Mouse (Mus musculus): ENCODE results near the gene Cnp.
"Not testable (repeated sequence)": the region's sequence is repeated elsewhere in the genome, so short reads cannot be mapped to it uniquely, and the experiment has no call there.

Cnp gene

DNA sequence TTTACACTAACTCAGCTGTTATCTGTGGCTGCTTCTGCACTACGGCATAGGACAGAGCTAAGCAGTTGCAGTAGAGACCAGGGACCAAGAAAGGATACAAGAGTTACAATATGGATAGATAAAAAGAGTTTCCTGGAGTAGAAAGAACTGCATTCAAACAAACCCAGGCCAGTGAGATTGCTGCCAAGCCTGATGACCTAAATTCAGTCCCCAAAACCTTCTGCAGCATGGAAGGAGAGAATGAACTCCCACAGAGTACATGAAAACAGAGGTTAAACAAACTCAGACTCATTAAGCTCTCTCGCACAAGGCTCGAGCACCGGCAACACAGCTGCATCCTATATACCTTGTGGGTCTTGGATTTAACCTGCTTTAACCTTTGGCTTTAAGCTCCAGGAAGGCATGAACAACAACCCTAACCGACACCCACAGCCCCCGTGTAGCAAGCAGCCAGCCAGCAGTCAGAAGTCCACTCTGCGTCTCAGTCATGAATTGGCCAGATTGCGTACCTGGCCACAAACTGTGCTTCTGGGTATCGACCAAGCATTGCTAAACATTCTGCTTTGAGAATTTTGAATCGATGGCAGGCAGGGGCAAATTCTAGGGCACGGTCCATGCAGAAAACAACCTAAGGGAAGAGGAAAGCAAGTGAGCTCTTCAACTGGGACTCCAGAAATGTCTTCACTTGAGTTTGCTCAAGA lies 17.8 kb downstream of the Cnp start:
- no peak for DNase-seq

DNA sequence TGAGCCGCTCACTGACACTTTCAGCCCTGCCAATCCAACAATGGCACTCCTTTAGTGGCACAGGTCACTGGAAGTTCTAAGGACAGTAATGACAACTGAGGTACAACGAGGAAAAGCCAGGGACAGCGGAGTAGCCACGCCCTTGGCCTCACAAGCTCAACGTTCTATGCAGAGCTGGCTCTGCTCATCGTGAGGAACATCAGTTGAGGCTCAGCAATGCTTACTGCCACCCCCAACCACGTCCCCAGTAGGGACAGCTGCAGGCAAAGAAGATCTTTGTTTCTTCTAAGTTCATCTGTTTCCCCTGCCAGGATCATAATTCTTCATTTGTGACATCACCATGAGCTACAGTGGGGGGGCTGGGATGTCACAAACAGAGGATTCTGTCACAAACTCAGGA lies 19.9 kb downstream of the Cnp start:
- no peak for DNase-seq

DNA sequence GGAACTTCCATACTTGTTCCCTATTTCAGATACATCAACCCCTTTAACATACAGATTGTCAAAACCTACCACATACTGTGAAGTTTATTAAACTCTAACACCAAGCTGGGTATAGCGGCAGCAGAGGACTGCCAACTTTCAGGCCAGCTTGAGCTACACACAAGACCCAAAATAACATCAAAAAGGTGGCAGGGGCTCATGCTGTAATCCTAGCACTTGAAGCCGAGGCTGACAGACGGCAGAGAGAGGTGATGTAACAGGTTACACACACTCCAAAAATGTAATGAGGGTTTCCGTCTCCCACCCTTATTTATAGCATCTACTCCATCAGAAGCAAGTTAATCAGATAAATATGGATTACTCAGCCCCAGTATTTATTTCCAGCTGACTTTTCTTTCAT lies 20.8 kb downstream of the Cnp start:
- DNase-seq = no peak

DNA sequence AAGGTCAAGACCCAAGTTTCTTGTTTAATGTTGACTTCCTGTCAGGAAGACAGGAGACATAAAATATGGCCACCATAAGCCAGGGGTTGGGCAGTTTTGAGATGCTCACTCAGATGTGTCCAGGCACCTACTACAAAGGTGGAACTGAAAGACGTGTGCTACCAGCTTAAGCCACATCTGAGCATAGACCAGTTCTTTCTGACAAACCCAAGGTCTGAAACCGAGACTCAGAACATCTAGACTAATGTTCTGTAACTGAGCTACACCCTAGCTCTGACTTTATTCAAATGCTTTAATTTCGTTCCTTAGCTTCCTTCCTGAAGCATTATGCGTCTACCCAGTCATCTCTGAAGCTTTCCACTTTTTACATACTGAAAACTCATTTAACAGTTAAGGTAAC lies 23.4 kb downstream of the Cnp start:
- DNase-seq = no peak

DNA sequence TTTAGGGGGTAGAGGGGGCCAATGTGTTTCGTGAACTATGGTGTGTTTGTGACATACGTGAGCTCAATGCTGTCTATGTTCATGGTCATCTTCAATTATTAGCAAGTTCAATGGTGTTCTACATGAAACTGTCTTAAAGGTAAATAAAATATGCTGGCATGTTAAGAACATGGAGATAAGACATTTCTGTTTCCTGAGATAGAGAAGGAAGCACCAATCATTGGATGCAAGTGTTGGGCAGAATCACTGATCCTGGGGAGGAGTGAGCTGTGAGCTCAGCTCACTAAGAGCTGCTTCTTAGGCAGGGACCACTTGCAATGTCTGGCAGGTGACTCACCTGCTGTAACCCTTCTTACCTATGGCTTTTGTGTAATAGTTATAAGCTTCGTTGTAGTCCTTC lies 26.7 kb downstream of the Cnp start:
- DNase-seq = no peak

DNA sequence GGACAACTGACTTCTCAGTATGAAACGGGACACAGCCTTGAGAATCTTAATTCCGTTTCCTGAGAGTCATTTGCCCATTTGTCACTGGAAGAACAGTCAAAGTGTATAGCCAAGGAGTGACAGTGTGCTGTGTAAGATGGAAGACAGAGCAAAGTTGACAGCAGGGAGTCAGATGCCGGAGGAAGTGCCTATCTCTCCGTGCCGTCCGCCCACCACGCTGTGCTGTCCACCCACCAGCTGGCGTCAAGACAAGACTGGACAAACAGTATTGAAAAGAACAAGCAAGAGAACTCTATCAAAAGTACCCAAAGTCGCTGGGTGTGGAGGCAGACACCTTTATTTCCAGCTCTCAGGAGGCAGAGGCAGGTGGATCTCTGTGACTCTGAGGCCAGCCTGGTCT lies 28.5 kb downstream of the Cnp start:
- no peak for DNase-seq

DNA sequence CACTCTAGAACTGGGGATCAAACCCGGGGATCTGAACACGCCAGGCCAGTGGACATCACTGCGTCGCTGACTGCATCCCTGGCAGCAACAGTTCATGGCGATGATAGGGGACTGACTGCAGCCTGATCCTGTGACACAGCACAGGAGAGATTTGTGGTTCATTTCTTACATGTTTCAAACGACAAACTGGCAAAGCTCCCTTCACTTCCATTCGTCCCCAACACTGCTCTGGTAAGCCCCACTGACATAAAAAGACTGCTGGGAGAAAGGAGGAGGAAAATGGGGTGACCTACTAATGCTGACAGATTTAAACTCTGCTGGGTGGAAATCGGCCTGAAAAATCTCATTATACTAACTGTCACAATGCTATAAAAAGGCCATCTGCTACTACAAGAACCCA lies 29.1 kb downstream of the Cnp start:
- no peak for DNase-seq

DNA sequence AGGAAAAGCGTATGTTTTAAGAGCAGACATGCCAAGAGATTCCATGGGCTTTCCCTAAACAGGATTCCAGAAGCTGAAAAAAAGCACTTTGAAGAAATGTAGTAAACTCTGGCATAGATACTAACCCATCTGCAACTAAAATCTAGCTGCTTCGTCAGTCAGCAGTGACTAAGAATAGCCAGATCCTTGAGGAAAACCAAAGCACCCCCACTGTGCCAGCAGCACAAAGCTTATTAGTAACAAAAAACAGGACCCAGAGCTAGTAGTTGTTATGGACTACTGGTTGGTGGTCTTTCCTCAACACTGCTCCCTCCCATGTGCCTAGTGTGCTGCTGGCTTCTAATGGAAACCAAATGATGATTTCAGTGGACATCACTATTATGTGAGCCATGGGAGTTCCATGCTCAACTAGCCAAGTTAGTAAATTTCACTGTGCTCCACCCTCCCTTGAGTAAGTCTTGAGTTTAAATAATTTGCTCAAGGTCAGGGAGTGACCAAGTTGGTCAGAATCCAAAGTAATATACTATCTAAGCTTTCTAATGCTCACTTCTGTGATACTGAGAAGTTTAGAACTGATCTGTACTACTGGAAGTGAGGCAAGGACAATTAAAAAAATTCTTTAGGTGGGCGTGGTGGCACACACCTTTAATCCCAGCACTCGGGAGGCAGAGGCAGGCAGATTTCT lies 29.8 kb downstream of the Cnp start:
- DNase-seq = no peak

DNA sequence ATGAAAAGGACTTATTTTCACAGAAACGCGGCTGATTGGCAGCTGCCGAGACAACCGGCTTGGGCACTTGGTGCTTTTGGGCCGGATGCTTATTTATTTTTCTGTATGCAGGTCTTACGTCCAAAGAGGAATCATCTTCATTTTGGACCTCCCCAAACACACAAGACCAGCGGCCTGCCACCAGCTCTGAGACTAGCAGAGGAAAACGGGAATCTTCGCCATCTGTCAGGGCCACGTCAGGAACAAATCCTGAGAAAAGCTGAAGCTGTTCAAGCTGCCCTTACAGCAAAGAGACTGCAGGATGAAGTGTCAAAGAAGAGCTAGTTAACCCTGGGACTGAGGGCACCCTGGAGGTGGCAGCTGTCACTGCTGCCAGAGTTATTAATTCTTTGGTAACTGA lies 30.7 kb downstream of the Cnp start:
- no peak for DNase-seq

DNA sequence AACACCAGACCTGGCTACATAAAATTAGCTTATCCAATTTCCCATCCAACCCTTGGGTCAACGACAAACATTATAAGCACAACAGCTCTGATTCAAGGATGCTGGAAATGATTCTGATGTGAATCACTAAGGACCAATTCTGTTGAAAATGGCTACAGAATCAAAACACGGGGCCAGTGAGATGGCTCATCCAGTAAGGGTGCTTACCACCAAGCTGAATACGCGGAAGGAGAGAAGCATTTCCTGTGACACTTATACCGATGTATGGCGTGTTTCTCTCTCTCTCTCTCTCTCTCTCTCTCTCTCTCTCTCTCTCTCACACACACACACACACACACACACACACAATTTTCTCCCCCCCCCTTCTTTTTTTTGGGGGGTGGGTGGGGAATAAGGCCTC lies 32.4 kb downstream of the Cnp start:
- DNase-seq = no peak

DNA sequence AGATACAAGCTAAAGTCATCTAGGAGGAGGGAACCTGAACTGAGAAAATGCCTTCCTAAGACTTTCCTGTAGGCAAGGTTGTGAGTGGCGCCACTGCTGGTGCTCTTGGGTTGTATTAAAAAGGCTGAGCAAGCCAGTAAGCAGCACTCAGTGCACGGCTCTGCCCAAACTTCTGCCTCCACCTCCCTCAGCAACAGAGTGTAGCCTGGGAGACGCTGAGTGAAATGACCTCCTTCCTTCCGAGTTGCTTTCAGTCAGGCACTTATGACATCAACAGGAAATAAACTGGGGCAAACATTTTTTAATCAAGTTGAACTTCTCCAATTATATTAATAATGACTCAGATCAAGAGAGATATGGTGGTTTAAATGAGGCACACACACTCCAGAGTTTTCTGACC lies 34.1 kb downstream of the Cnp start:
- no peak for DNase-seq

DNA sequence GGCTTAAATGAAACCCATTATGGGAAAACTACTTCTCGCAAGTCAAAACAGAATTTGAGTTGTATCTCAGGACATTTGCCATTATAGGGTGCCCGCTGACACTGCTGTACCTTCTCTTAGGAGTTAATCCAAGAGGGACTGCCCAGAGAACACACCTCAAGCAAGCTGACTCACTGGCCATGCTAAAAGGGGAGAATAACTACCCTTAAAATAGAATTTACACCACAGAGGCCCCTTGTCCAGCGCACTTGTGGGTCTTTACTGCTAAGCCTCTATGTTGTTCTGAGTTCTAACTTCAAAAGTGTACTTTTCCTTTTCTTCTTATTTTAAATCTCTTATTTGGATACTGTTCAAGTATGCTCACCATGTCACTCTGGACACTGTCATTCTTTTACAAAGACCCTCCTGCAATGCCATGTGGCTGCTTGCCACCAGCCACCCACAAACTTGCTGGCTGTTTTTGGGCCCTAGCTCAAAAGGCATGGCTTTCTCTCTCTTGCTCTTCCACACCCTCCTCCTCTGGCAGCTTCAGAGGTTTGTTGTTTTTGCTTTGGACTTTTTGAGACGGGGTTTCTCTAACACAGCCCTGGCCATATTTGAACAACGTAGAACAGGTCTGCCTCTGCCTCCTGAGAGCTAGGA lies 34.8 kb downstream of the Cnp start:
- no peak for DNase-seq

DNA sequence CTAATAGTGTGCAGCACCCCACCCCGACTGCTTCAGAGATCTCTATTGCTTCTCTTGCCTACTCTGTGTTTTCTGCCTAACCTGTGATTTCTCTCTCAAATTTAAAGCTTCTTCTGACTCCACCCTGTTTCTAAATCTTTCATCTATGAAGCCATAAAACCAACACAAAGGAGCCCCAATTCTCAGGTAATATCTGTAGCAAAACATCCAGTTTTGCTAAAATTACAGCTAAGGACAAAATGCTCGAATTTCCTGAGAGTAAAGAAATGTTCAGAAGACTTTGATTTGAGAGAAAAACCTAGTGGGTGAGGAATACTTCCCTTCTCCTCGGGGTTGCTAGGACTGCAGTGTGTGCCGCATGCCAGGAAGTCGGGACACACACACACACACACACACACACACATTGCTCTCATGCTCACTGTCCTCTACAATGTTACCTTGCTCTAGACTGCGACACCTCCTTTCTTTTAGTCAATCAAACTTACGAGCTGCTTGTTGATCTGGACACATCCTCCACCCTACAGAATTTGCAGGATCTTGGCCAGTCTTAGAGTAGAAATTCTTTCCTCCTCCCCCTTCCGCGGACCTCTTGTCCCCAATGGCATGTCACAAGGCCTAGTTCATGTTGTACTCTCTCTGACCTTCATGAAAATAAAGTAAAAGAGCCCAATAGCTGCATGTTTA lies 35.4 kb downstream of the Cnp start:
- peak; percentile 45 for DNase-seq

DNA sequence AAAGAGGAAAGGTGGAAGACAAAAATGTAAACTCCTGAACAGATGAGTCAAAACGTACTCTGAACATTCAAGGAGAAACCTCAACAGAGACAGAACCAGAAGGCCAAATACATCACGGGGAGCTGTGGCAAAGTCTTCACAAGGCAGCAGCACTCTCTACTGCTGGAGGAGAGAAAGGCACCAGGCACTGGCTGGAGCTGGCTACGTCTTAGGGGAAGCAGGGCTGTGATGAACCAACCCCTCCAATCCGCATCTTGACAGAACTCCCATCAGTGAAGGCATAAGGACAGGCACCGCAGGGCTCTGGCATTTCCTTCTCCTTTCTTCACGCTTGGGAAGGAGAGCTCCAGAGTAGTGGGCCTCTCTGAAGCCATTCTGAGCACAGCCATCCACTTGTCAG lies 36.9 kb downstream of the Cnp start:
- DNase-seq = no peak

DNA sequence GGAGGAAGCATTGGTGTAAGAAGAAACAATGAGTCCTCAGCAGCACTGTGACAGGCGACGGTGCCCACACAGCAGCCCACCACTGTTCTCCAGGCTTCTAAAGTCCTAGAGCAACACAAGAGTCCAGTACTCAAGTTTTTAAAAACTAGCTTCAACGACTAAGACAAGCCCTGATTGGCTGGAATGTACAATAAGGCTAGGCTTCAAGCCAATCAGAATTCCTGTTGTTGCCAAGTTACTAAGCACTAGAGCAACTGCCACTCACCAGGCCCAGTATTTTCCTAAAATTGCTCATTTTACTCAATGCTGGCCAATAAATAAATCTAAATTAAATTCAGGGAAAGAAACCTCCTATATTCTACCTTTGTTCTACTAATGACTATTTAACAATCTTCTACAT lies 38.5 kb downstream of the Cnp start:
- no peak for DNase-seq

DNA sequence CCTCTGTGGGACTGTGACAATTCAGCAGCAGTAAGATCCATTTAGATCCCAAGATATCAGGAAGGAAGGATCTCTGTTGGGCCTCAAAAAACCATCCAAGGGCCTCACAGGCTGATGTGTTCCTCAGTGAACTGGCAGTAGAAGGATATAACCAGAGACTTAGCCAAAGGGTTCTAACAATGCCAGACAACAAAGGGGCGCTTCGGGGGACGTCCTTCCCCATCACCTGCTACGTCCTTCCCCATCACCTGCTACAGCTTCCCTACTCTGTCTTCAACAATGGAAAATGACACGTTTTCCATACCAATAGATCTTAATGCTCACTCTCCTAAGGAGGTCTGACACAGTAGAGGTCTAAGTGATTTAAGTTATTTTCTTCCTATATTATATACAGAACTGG lies 41.6 kb downstream of the Cnp start:
- DNase-seq = no peak

DNA sequence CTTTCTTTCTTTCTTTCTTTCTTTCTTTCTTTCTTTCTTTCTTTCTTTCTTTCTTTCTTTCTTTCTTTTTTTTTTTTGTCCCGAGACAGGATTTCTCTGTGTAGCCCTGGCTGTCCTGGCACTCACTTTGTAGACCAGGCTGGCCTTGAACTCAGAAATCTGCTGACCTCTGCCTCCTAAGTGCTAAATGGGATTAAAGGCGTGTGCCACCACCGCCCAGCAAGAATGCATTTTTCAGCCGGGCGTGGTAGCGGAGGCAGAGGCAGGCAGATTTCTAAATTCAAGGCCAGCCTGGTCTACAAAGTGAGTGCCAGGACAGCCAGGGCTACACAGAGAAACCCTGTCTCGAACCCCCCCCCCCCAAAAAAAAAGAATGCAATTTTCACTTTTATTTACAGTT lies 42.1 kb downstream of the Cnp start:
- not testable (repeated sequence) for DNase-seq

DNA sequence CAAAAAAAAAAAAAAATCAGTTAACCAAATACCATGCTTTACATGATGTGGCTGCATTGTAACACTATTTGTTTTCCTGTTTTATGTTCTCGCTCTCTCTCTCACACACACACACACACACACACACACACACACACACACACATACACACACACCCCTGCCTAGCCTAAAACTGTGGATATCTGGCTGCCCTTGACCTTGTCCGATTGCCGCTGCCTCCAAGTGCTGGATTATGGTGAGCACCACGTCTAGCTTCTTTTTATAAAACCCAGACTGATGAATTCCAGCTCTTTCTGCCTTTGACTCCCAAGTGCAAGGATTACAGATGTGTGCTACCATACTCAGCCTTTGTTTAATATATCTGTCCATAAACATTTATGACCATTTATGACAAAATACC lies 42.8 kb downstream of the Cnp start:
- DNase-seq = no peak

DNA sequence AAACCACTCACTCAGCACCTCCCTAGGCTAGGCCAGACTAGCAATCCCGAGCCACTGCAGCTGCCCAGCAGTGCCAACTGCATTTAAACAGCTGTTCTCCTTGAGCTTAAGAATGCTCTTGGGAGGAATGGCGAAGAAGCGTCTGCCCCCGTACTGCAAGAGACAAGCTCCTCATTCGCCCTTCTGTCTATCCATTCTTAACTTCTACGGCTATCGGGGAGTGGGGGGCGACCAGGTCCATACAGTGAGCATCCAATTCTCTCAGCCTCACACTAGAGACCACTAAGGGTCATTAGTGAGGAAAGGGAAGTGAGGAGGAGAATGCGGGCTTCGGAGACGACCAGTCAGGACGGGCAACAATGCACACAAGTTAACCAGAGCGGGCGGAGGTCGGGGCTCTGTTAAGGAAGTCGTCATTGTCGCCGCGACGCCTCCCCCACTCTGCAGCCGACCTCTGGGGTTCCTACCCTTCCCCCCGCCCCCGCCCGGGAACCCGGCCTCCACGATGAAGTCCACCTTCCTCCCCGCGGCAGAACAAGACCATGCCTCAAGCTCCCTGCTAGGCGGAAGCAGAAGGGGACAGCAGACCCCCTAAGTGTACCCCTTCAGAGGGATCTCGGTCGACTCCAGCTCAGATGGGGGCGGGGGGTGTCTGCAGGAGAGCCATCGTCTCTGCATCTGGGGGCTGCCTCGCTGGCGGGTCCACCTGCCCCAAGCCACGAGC lies 44.2 kb downstream of the Cnp start, which contains the start of gene Nkiras2:
Gene Nkiras2, plus strand, starts transcription at position 484 of the 724 bp plus-strand sequence.
- DNase-seq = peak; percentile 85

DNA sequence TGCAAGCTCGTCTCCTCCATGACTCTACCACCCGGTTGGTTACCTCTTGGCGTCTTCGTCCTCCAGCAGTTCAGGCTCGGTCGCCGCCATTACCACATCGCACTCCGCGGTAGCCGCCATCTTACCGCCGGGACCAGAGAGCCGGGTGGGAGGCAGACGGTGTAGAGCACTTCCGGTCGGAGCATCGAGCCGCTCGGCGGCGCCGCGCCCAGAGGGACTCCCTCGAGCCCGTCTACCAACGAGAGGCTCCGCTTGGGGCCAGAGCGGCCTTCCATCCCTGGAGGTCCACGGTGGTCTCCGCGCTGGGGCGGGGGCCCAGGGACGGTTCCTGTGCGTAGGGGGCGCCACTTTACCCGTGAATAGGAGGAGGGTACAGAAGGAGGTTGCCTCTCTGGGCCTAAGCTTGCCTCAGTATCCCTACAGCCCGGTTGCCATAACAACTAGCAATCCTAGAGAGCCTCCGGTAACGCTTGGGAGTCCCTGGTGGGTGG lies 44.8 kb downstream of the Cnp start:
- DNase-seq = peak; percentile 97

DNA sequence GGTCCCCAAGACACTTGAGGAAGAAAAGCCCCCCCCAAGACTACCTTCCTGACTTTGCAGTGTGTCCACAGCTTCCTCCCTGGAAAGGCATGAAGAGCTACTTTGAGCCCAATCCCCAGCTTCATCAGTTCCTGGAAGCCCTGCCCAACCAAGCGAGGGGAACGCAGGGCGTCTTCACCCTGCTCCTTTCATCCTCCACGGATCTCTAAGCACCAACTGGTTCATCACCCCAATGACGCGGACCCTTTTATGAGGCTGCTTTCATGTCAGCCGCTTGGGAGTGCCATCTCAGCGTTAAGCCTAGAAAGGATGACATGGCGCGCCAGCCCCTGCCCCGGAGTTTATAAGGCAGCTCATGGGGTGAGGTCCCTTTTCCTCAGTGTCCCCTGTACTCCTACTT lies 45.3 kb downstream of the Cnp start, which contains the start of gene Dnajc7:
Gene Dnajc7, minus strand, starts transcription at position 187 of the 400 bp plus-strand sequence.
- DNase-seq = no peak

DNA sequence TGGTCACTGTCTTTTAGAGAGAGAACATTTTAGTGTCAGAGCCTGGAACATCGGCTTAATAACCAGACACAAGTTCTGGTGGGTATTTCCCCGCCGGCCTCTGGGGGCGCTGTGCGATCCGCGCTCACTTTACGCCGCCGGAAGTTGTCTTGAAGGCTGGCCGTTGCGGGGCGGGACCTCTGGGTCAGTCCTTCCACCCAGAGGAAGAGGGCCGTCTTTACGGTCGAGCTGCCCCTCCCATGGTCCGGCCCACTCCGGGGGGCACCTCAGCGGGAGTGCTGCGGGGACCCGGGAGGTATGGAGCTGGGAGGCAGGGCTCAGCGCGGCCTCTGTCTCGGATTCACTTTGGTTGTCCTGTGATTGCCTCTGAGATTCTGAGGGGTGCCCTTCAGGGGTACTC lies 48.0 kb downstream of the Cnp start:
- peak; percentile 97 for DNase-seq

DNA sequence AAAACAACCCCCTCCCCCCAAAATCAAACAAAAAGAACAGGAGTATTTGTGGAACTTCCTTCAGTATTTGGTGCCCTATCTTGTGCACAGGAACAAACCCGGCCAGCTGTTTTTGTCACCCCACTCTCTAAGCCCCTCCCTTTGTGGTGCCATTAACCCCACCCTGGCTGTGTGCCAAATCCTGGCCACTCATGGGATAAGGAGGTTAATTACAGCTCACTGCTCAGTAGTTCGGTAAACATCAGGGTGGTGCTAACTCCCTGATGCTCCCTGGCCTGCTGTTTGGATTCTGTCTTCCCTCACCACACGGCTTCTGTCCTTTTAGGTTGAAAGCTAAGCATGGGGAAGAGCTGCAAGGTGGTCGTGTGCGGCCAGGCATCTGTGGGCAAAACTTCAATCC lies 49.2 kb downstream of the Cnp start:
- peak; percentile 78 for DNase-seq
